Mouse (Mus musculus) fat pad, adult 2 months (tissue): ENCODE results near the gene Fam69a.
A peak's percentile ranks its signal among the peaks of the same experiment; 100 is the strongest.
"Not testable (repeated sequence)": the region's sequence is repeated elsewhere in the genome, so short reads cannot be mapped to it uniquely, and the experiment has no call there.

Experiments used
- DNase-seq: peaks from one replicate; pipeline ENCODE4 v3.0.0-alpha.2; 2011; ENCODE audit warnings: low read depth, low spot score; ENCODE audit errors: extremely low read depth

The Fam69a gene

GRCm38 (mm10) chr5:107948899-107949298, 38.0 kb downstream of the Fam69a start:
- no peak for DNase-seq

GRCm38 (mm10) chr5:107947548-107947947, 39.3 kb downstream of the Fam69a start:
- peak; percentile 85 for DNase-seq

GRCm38 (mm10) chr5:107946475-107946874, 40.4 kb downstream of the Fam69a start:
- no peak for DNase-seq

GRCm38 (mm10) chr5:107943526-107943925, 43.4 kb downstream of the Fam69a start:
- no peak for DNase-seq

- no peak for DNase-seq
These were observed 43.9 kb downstream of the Fam69a start for GRCm38 (mm10) chr5:107942941-107943340.

GRCm38 (mm10) chr5:107941222-107941621, 45.7 kb downstream of the Fam69a start:
- DNase-seq, result no peak

GRCm38 (mm10) chr5:107939701-107940100, 47.2 kb downstream of the Fam69a start:
- DNase-seq, result no peak

GRCm38 (mm10) chr5:107938886-107939285, 48.0 kb downstream of the Fam69a start:
- DNase-seq, result no peak

- not testable (repeated sequence) for DNase-seq
These were observed 48.4 kb downstream of the Fam69a start for GRCm38 (mm10) chr5:107938483-107938882.

GRCm38 (mm10) chr5:107936625-107937389, 50.1 kb downstream of the Fam69a start:
- DNase-seq, result peak; percentile 92

- DNase-seq, result no peak
These were observed 51.9 kb downstream of the Fam69a start for GRCm38 (mm10) chr5:107934770-107935543.

- DNase-seq, result no peak
These were observed 53.5 kb downstream of the Fam69a start for GRCm38 (mm10) chr5:107933202-107933974.

- no peak for DNase-seq
These were observed 54.3 kb downstream of the Fam69a start for GRCm38 (mm10) chr5:107932556-107932955.

GRCm38 (mm10) chr5:107926550-107927249, 60.2 kb downstream of the Fam69a start:
- DNase-seq, result no peak

- DNase-seq, result no peak
These were observed 62.3 kb downstream of the Fam69a start for GRCm38 (mm10) chr5:107924564-107924963.

GRCm38 (mm10) chr5:107922836-107923235, 64.0 kb downstream of the Fam69a start:
- DNase-seq, result no peak

- no peak for DNase-seq
These were observed 65.3 kb downstream of the Fam69a start for GRCm38 (mm10) chr5:107921400-107922252.

GRCm38 (mm10) chr5:107915280-107915679, 71.6 kb downstream of the Fam69a start:
- DNase-seq, result no peak

GRCm38 (mm10) chr5:107911012-107911411, 75.9 kb downstream of the Fam69a start:
- DNase-seq, result no peak

GRCm38 (mm10) chr5:107910084-107910616, 76.7 kb downstream of the Fam69a start:
- no peak for DNase-seq
